Mouse (Mus musculus) kidney, postnatal 14 days (tissue): Measurements from ENCODE around the gene Zwint.

ENCODE experiments used
- DNase-seq: peaks from one replicate; pipeline ENCODE4 v3.0.0; 2022; ENCODE audit warnings: mixed read lengths

Zwint gene

DNA sequence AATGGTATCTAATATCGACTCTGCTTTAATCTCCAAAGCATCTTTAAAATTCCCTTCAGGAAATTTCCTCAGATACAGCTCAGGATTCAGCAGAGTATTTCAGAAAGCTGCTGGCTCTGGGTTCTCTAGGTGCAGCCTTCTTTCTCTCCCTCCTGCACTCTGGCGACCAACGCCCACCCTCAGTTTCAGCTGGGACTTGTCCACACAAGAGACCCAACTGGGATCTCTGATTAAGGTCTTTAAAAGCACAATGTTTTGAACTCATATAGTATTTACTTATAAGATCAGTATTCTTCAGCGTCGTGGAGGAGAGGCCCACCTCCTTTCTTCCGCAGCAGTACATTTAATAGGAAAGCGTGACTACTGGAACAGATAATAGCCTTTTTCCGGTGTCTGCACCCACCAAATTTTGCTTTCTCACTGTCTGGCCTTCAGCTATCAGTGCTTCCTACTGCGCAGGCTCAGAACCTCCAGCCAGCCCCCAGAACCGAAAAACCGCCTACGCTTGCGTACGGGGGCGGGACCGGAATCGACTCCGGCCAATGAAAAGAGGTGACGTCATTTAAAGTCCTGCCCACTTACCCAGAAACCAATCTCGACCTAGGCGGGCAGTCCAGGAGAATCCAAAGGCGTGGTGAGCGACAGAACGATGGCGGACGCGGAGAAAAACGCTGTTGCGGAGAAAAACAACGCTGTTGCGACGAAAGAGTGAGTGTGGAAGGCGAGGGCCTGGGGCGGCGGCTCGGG is at the start of gene Zwint:
Gene Zwint, plus strand, starts transcription at position 576 of the 747 bp plus-strand sequence.
- DNase-seq = peak; percentile 97

GRCm38 (mm10) chr10:72613125-72613915 is 41.3 kb upstream of the Zwint start:
- DNase-seq = no peak

DNA sequence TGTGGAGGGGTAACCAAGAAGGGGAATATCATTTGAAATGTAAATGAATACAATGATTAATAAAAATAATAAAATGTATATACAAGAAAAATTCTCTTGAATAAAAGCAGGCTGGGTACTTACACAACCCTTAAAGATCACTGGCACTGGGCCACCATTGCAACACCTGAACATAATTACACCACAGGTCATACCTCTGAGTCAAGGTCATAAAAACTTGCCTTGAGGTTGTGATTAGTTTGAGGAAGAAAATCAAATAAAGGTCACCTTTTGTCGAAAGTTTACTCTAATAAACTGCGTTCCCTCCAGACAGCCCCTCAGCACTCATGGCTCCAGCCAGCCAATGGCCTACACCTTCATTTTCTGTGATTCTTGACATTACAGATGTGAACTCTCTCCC is 38.5 kb upstream of the Zwint start:
- no peak for DNase-seq

DNA sequence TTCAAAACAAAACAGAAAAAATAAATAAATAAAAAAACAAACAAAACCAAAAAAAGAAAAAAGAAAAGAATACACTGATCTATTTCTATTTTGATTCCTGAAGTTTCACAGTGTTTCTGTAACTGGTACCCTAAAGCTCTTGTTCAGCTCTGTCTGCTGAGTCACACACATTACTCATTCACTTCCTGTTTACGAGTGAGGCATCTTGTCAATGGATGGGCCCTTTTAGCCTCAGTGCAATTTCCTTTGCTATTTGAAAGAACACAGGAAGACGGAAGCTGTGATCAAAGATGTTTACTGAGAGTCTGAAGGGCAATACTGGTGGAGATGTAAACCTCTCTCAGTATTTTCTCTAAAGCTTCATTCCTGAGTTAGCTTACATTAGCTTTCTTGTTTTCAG is 34.1 kb upstream of the Zwint start:
- peak; percentile 2 for DNase-seq

- DNase-seq = no peak
Measured at GRCm38 (mm10) chr10:72623561-72623960, 31.1 kb upstream of the Zwint start.

DNA sequence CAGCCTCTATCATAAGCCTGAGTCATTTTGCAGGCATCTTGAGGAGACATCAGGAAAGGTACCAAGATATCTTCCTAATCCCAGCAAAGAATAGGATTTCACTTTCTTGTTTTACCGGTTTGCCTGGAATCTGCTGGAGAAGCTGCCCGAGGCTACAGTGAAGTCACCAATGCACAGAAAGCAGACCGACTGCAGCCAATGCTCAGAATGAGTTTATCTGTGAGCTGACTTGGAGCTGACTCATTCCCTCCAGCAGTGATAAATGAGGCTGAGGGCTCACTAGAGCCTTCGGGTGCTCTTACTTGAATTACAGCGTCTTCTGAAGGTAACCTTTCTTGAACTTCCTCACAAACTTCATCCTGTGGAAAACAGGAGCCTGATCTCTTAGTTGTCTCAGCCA is 20.5 kb upstream of the Zwint start:
- DNase-seq = no peak

- DNase-seq = no peak
Measured at GRCm38 (mm10) chr10:72650867-72651266, 3.8 kb upstream of the Zwint start.

DNA sequence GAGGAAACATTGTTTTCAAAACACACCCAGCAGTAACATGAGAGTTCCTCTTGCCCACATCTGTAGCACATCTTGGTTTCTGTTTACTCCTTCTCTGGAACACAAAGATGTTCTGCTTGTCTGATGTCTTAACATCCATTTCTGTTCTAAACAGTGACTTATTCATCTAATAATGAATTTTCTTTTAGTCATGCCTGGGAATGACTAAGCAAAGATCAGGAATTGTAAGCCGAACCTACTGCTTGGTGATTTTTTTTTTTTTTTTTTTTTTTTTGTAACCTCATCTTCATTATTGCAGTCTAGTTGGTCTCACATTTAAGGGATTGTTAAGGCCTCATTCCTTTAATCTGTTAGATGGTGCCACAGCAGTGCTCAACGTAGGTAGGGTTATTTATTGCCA is 848 bp upstream of the Zwint start:
- no peak for DNase-seq

DNA sequence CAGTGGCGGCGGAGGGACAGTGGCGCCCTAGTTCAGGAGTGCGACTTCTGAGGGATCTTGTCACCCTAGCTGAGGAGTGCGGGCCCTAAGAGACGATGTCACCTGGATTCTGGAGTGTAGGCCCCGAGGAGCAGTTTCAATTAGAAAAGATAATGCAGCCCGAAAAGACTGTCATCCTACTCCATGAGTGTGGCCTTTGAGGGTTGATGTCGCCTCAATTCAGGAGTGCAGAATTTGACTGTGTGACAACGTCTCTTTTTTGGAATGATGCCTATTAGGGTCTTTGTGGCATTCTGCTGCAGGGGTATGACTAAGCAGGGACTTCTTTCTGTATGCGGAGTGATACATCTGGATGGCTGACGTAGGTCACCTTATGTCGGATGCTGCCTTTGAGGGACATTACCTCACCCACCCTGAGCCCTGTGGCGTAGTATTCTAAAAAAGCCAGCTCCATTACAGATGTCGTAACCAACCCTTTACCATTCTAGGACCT is 418 bp downstream of the Zwint start:
- DNase-seq = no peak

DNA sequence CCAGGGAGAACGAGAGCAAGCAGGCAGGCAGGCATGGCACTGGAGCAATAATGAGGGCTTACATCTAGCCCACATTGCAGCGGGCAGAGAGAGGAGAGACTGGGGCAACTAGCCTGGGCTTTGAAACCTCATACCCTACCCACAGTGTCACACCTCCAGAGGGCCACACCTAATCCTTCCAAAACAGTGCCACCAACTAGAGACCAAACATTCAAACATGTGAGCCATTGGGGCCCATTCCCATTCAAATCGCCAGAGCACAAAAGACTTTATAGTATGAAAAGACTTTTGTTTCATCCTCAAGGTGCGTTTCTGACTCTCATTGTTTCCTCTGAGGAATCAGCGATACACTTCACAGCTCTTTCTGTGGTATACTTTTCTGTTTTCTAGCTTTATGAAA is 4.6 kb downstream of the Zwint start:
- no peak for DNase-seq

GRCm38 (mm10) chr10:72660350-72660749 is 5.7 kb downstream of the Zwint start:
- no peak for DNase-seq

- no peak for DNase-seq
Measured at GRCm38 (mm10) chr10:72667856-72668255, 13.2 kb downstream of the Zwint start.

- DNase-seq = no peak
Measured at GRCm38 (mm10) chr10:72669086-72669485, 14.4 kb downstream of the Zwint start.

DNA sequence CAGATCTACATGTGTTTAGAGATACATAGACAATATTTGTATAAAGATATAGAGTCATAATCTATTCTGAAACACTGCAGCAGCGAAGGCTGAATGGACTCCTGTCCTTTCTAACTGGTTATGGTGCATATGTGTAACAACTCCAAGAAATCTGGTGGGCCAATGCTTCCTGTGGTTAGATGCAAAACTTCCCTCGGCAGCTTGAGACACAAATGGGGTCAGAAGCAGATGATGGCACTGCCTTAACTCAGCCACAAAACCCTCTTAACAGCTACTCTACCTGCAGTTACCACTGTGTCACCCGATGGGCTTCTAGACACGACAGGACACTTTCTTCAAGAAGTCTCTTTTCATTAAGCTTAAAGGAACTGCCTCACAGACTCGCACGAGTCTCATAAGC is 21.3 kb downstream of the Zwint start:
- no peak for DNase-seq

- DNase-seq = no peak
Measured at GRCm38 (mm10) chr10:72676550-72676949, 21.9 kb downstream of the Zwint start.

GRCm38 (mm10) chr10:72679086-72679485 is 24.4 kb downstream of the Zwint start:
- no peak for DNase-seq

GRCm38 (mm10) chr10:72701092-72701491 is 46.4 kb downstream of the Zwint start:
- no peak for DNase-seq

DNA sequence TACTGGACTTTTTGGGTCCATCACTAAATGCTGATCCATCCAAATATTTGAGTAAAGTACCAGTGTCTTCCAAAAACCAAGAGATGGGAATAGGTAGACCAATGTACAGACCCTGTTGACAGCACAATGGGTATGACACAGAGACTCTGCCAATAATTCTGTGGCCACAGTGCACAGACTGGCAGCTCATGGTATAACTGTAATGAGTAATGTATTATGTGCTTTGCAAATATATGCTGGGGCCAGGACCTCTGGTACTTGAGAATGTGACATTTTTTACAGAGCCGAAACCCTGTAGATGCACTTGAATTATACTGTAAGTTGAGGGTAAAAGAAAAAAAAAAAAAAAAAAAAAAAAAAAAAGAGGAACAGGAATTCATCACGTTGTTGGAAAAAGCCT is 59.1 kb downstream of the Zwint start:
- no peak for DNase-seq
